Mouse (Mus musculus) liver, embryonic 11.5 days (tissue): Measurements from ENCODE around the gene Aacs. TPM values are rescaled to one million over a fixed set of nuclear protein-coding genes. Genes with fewer than 3 reads are reported as not detected.
"Not testable (repeated sequence)": the region's sequence is repeated elsewhere in the genome, so short reads cannot be mapped to it uniquely, and the experiment has no call there.

Experiments used
- ATAC-seq: fragments of 200-750 bp; cut with Nextera tagmentation; replicated peaks from 2 replicates; pipeline ENCODE4 v1.8.0; 2017; ENCODE audit warnings: moderate number of reproducible peaks, mild to moderate bottlenecking, moderate TSS enrichment, moderate library complexity; ENCODE audit not compliant: low FRiP score
- DNase-seq: peaks from one replicate; pipeline ENCODE4 v3.0.0-alpha.2; 2017; ENCODE audit warnings: low spot score
- H3K27ac ChIP-seq: fragments of 300-500 bp; sonication (generic); 2 replicates; pipeline ENCODE4 v1.5.1; 2014; ENCODE audit warnings: mild to moderate bottlenecking, low read depth, low read length, control low read depth
- H3K27me3 ChIP-seq: fragments of 300-500 bp; sonication (generic); replicated peaks from 2 replicates; pipeline ENCODE4 v1.6.1; 2014; ENCODE audit warnings: low read length, mixed read lengths; ENCODE audit not compliant: control insufficient read depth, insufficient read depth
- H3K36me3 ChIP-seq: fragments of 300-500 bp; sonication (generic); 2 replicates; pipeline ENCODE4 v1.6.1; 2014; ENCODE audit warnings: mild to moderate bottlenecking, low read length, moderate library complexity, mixed read lengths; ENCODE audit not compliant: control insufficient read depth, insufficient read depth
- H3K4me1 ChIP-seq: fragments of 300-500 bp; sonication (generic); replicated peaks from 2 replicates; pipeline ENCODE4 v1.6.1; 2014; ENCODE audit warnings: low read length, mixed read lengths; ENCODE audit not compliant: control insufficient read depth, insufficient read depth
- H3K4me2 ChIP-seq: fragments of 300-500 bp; sonication (generic); 2 replicates; pipeline ENCODE4 v1.6.1; 2014; ENCODE audit warnings: mild to moderate bottlenecking, control low read depth, moderate library complexity
- H3K4me3 ChIP-seq: fragments of 300-500 bp; sonication (generic); 2 replicates; pipeline ENCODE4 v1.5.1; 2014; ENCODE audit warnings: low read depth, low read length, control low read depth
- H3K9ac ChIP-seq: fragments of 300-500 bp; sonication (generic); 2 replicates; pipeline ENCODE4 v1.6.1; 2014; ENCODE audit warnings: low read depth, low read length, control low read depth
- H3K9me3 ChIP-seq: fragments of 300-500 bp; sonication (generic); 2 replicates; pipeline ENCODE4 v1.6.1; 2016; ENCODE audit warnings: low read length, inconsistent platforms, mixed read lengths; ENCODE audit not compliant: control insufficient read depth
- WGBS: fragments of 180-500 bp; shearing (Covaris S2); extraction: QIAGEN DNeasy Blood & Tissue Kit; methylation state at CpG from one replicate; pipeline ENCODE4 v1.1.7; 2014; 5-methylcytosine and 5-hydroxymethylcytosine counted together
- polyA plus RNA-seq: library from polyadenylated mRNA; unstranded; fragments of >200 nt; fragmentation: Nextera tagmentation; extraction: Ambion mirVana; gene quantifications from 2 replicates; pipeline ENCODE4 v1.2.1, GENCODE M21; 2014

Aacs gene
- polyA plus RNA-seq, 1 experiment from 2014 or later, result 29.7 TPM

GRCm38 (mm10) chr5:125488953-125489352, 13.3 kb downstream of the Aacs start:
- 88% methylated on average over 5 of the region's 5 CpGs for WGBS
- H3K9me3 ChIP-seq, ATAC-seq, H3K36me3 ChIP-seq, H3K4me1 ChIP-seq, H3K27me3 ChIP-seq, H3K27ac ChIP-seq, H3K4me3 ChIP-seq, H3K4me2 ChIP-seq, DNase-seq, H3K9ac ChIP-seq: not testable (repeated sequence)

DNA sequence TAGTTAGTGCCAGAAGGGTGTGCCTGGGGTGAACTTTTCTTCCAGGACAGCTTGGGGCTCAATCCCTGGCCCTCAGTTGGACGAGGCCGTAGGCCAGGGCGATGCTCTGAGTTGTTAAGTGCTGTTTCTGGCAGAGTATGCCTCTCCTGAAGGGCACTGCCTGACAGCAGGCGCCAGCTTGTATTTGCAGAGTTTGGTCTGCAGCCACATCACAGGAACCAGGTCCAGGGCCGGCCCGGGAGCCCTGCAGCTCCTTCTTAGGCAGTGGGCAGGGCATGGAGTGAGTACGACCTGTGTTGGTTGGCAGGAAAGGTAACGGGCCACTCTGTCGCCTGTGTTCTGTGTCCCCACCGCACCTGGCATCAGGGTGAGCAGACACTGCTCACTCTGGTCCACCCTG, 15.5 kb downstream of the Aacs start:
- no peak for DNase-seq
- 92% methylated on average over 10 of the region's 10 CpGs for WGBS
- no peak for ATAC-seq
- Histone ChIP-seq H3K4me2 (no peak overlapping the region), H3K36me3 (no peaks in the 10 kb centered on the region), H3K4me1 (no peaks in the 10 kb centered on the region; the same call in 1 of the 2 replicates), H3K27ac (no peak overlapping the region), H3K27me3 (no peaks in the 10 kb centered on the region), H3K9me3 (no peaks in the 10 kb centered on the region), H3K9ac (no peak overlapping the region), H3K4me3 (no peak overlapping the region)

GRCm38 (mm10) chr5:125492379-125493092, 16.9 kb downstream of the Aacs start:
- ATAC-seq (no peak), DNase-seq (no peak)
- H3K27ac ChIP-seq, result no peak overlapping the region
- H3K4me3 ChIP-seq, result no peak overlapping the region
- H3K9ac ChIP-seq, result no peak overlapping the region
- no peaks in the 10 kb centered on the region for H3K27me3 ChIP-seq
- no peaks in the 10 kb centered on the region for H3K36me3 ChIP-seq
- no peak overlapping the region for H3K4me2 ChIP-seq
- WGBS, result 74% methylated on average over 17 of the region's 17 CpGs
- H3K4me1 ChIP-seq, result no peaks in the 10 kb centered on the region; the same call in 1 of the 2 replicates
- H3K9me3 ChIP-seq, result no peaks in the 10 kb centered on the region

DNA sequence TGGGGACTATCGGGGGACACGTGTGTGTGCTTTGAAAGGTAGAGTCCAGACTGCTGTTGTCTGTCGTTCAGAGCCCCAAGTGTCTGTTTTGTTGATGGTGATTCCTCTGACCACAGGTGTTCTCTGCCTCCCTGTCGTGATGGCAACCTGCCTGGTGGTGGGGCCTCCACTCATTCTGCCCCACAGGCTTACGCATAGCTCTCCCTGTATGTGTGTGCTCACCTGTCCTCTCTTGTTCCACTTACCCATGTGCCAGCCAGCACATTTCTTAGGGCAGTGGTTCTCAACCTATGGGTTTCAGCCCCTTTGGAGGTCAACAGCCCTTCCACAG, 17.4 kb downstream of the Aacs start:
- Histone ChIP-seq H3K36me3 (no peaks in the 10 kb centered on the region), H3K27ac (no peak overlapping the region), H3K9ac (no peak overlapping the region), H3K4me3 (no peak overlapping the region), H3K4me1 (no peaks in the 10 kb centered on the region), H3K9me3 (no peaks in the 10 kb centered on the region), H3K27me3 (no peaks in the 10 kb centered on the region), H3K4me2 (no peak overlapping the region)
- DNase-seq, result no peak
- ATAC-seq, result no peak
- 84% methylated on average over 5 of the region's 5 CpGs for WGBS

- Histone ChIP-seq H3K4me2 (no peak overlapping the region), H3K27me3 (no peaks in the 10 kb centered on the region), H3K27ac (no peak overlapping the region), H3K9me3 (no peaks in the 10 kb centered on the region), H3K4me3 (no peak overlapping the region), H3K36me3 (no peaks in the 10 kb centered on the region), H3K4me1 (no peaks in the 10 kb centered on the region), H3K9ac (no peak overlapping the region)
- DNase-seq (no peak), ATAC-seq (no peak)
- 91% methylated on average over 10 of the region's 10 CpGs for WGBS
These were observed 20.0 kb downstream of the Aacs start for GRCm38 (mm10) chr5:125495655-125496054.

DNA sequence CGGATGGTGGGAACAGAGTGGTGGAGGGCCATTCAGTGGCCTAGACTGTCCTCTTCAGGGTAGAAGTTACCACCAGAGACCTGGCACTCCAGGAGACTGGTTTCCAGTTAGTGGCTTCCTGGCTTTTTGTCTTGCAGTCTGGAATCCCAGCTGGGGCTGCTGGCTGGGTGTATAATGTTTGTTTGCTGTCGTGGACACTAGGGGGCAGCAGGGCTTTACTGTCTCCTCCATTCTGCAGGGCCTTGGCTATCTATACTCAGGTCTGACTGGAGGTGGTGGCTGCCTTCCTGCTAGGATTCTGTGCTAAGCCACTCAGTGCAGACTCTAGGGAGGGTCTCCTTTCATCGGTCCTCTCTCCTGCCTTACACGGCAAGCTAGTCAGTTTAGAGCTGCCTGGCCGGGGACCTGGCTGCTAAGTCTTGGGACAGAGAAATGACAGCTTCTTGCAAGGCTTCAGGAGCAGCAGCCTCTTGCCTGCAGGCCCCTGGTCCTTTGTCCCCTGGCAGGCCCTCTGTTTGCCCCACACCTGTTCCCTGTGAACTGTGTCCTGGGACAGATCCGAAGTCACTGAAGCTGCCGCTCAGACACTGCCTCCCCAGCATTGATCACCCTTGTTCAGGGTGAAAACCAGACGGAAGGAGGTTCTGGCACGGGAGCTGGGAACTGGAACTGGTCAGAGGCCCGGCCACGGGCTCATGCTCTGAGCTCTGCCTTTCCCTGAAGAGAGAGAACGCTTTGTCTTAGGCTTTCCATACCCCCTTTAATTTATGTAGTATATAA, 22.4 kb downstream of the Aacs start:
- WGBS, result 67% methylated on average over 12 of the region's 12 CpGs
- ATAC-seq (peak; percentile 71), DNase-seq (peak; percentile 50)

GRCm38 (mm10) chr5:125501505-125501904, 25.9 kb downstream of the Aacs start:
- no peak overlapping the region for H3K4me2 ChIP-seq
- peaks cover 3% of the 10 kb centered on the region; the same call in 1 of the 2 replicates for H3K36me3 ChIP-seq
- H3K27me3 ChIP-seq, result no peaks in the 10 kb centered on the region
- H3K9ac ChIP-seq, result no peak overlapping the region
- WGBS, result 73% methylated on average over 6 of the region's 6 CpGs
- no peak overlapping the region for H3K27ac ChIP-seq
- ATAC-seq (no peak), DNase-seq (no peak)
- H3K4me1 ChIP-seq, result no peaks in the 10 kb centered on the region
- H3K9me3 ChIP-seq, result no peaks in the 10 kb centered on the region
- no peak overlapping the region for H3K4me3 ChIP-seq

More for the DNA sequence above, 22.4 kb downstream of the Aacs start:
- Histone ChIP-seq H3K4me2 (no peak overlapping the region), H3K4me1 (no peaks in the 10 kb centered on the region), H3K27me3 (no peaks in the 10 kb centered on the region), H3K4me3 (no peak overlapping the region), H3K9ac (no peak overlapping the region), H3K36me3 (no peaks in the 10 kb centered on the region), H3K9me3 (no peaks in the 10 kb centered on the region), H3K27ac (no peak overlapping the region)

DNA sequence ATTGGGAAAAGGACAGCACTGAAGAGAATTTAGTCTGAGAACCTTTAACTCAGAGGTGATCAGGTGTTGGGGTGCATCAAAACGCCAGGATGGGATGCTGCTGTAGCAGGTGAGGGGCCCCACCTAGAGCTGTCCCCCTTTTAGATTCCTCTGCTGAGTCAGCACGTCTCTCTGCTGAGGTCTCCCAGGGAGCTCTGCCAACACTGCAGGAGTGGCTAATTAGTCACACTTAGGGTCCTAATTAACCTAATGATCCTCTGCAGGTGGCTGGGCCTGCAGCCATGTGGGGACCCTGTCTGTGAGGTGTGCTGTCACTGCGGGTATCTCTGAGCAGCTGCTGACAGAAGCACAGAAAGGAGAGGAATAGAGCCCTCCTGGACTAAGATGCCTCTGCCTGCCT, 26.6 kb downstream of the Aacs start:
- Histone ChIP-seq H3K27ac (no peak overlapping the region), H3K4me2 (no peak overlapping the region), H3K36me3 (peaks cover 6% of the 10 kb centered on the region; the same call in 1 of the 2 replicates), H3K9me3 (no peaks in the 10 kb centered on the region), H3K4me1 (no peaks in the 10 kb centered on the region), H3K4me3 (no peak overlapping the region), H3K9ac (no peak overlapping the region), H3K27me3 (no peaks in the 10 kb centered on the region)
- DNase-seq (no peak), ATAC-seq (no peak)
- WGBS, result 67% methylated on average over 3 of the region's 3 CpGs

GRCm38 (mm10) chr5:125503628-125504027, 28.0 kb downstream of the Aacs start:
- H3K4me2 ChIP-seq, result no peak overlapping the region
- H3K9ac ChIP-seq, result no peak overlapping the region
- ATAC-seq (no peak), DNase-seq (no peak)
- no peaks in the 10 kb centered on the region for H3K4me1 ChIP-seq
- H3K36me3 ChIP-seq, result peaks cover 6% of the 10 kb centered on the region; the same call in 1 of the 2 replicates
- 73% methylated on average over 6 of the region's 6 CpGs for WGBS
- H3K9me3 ChIP-seq, result no peaks in the 10 kb centered on the region
- no peaks in the 10 kb centered on the region for H3K27me3 ChIP-seq
- H3K4me3 ChIP-seq, result no peak overlapping the region
- H3K27ac ChIP-seq, result no peak overlapping the region
